Mouse (Mus musculus) heart, embryonic 16.5 days (tissue): ENCODE data around the gene Ccdc167. TPM values are rescaled to one million over a fixed set of nuclear protein-coding genes. Genes with fewer than 3 reads are reported as not detected.

Source experiments
- ATAC-seq: fragments of 200-750 bp; cut with Nextera tagmentation; replicated peaks from 2 replicates; pipeline ENCODE4 v1.8.0; 2017; ENCODE audit warnings: moderate number of reproducible peaks; ENCODE audit not compliant: insufficient read depth, low FRiP score; ENCODE audit errors: extremely low read depth
- H3K27ac ChIP-seq: fragments of 300-500 bp; sonication (generic); 2 replicates; pipeline ENCODE4 v1.5.1; 2014; ENCODE audit warnings: mild to moderate bottlenecking, low read length, control low read depth, moderate library complexity
- H3K27me3 ChIP-seq: fragments of 300-500 bp; sonication (generic); 2 replicates; pipeline ENCODE4 v1.6.1; 2014; ENCODE audit warnings: low read length, mixed read lengths; ENCODE audit not compliant: control insufficient read depth, insufficient read depth
- H3K36me3 ChIP-seq: fragments of 300-500 bp; sonication (generic); 2 replicates; pipeline ENCODE4 v1.6.1; 2014; ENCODE audit not compliant: control insufficient read depth, insufficient read depth
- H3K4me1 ChIP-seq: fragments of 300-500 bp; sonication (generic); 2 replicates; pipeline ENCODE4 v1.6.1; 2014; ENCODE audit warnings: low read length, mixed read lengths; ENCODE audit not compliant: control insufficient read depth, insufficient read depth
- H3K4me2 ChIP-seq: fragments of 300-500 bp; sonication (generic); 2 replicates; pipeline ENCODE4 v1.6.1; 2014; ENCODE audit warnings: low read depth, mild to moderate bottlenecking, control low read depth, low read length
- H3K4me3 ChIP-seq: fragments of 300-500 bp; sonication (generic); 2 replicates; pipeline ENCODE4 v1.5.1; 2014; ENCODE audit warnings: mild to moderate bottlenecking, control low read depth, low read length
- H3K9ac ChIP-seq: fragments of 300-500 bp; sonication (generic); 2 replicates; pipeline ENCODE4 v1.6.1; 2014; ENCODE audit warnings: low read length, control low read depth
- H3K9me3 ChIP-seq: fragments of 300-500 bp; sonication (generic); replicated peaks from 2 replicates; pipeline ENCODE4 v1.6.1; 2016; ENCODE audit warnings: low read length; ENCODE audit not compliant: control insufficient read depth
- WGBS: fragments of 180-500 bp; shearing (Covaris S2); extraction: QIAGEN DNeasy Blood & Tissue Kit; methylation state at CpG from one replicate; pipeline ENCODE4 v1.1.7; 2014; 5-methylcytosine and 5-hydroxymethylcytosine counted together
- polyA plus RNA-seq: library from polyadenylated mRNA; unstranded; fragments of >200 nt; fragmentation: Nextera tagmentation; extraction: Ambion mirVana; gene quantifications from 2 replicates; pipeline ENCODE4 v1.2.1, GENCODE M21; 2015

The Ccdc167 gene
- polyA plus RNA-seq, 1 experiment from 2014 or later: 12.5 TPM

DNA sequence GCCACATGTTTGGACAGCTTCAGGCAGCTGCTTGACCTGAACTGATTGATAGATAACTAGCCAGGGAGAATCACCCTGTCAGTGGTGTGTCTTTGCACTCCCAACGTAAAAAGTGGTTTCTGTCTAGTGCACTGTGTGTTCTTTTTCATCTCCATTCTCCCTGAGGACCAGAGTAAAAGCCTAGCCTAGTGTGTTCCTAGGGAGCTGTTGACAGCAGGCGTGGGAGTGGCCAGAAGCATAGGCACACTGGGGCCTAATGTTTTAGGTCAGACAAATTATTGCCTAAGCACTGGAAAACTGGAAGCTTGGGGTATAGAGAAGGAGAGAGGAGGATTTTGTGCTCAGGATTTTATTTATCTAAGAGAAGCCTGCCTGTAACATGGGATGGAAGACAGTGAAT is 33.7 kb downstream of the Ccdc167 start:
- no peak overlapping the region for H3K4me2 ChIP-seq
- H3K4me3 ChIP-seq: no peak overlapping the region
- no peaks in the 10 kb centered on the region for H3K9me3 ChIP-seq
- 51% methylated on average over 2 of the region's 2 CpGs for WGBS
- no peak overlapping the region for H3K9ac ChIP-seq
- peaks cover 11% of the 10 kb centered on the region for H3K4me1 ChIP-seq
- no peak overlapping the region; the same call in 1 of the 2 replicates for H3K27ac ChIP-seq
- no peaks in the 10 kb centered on the region for H3K27me3 ChIP-seq
- peaks cover 31% of the 10 kb centered on the region for H3K36me3 ChIP-seq
- ATAC-seq: no peak

DNA sequence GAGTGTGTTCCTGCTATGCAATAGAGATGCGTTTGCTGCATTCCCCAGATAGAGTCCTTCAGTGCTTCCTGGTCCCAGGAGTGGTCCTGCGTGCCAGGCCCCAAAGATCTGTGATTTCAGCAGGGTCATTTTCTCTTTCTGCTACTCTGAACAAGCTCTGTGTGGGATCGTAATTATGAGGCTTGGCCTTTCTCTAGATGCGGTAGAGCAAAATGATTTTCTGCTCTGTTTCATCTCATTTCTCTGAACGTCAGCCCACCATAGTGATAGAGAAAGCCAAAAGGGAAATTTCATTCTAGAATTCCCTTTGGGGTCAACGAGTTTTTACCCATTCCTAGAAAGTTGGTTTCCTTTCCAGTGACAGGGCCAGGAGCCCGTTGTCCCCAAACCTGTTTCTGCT is 34.6 kb downstream of the Ccdc167 start:
- Histone ChIP-seq H3K4me1 (peaks cover 4% of the 10 kb centered on the region), H3K4me2 (no peak overlapping the region), H3K9me3 (no peaks in the 10 kb centered on the region), H3K36me3 (peaks cover 34% of the 10 kb centered on the region), H3K27ac (no peak overlapping the region), H3K4me3 (no peak overlapping the region), H3K9ac (no peak overlapping the region), H3K27me3 (no peaks in the 10 kb centered on the region)
- WGBS: 88% methylated on average over 7 of the region's 7 CpGs
- no peak for ATAC-seq

DNA sequence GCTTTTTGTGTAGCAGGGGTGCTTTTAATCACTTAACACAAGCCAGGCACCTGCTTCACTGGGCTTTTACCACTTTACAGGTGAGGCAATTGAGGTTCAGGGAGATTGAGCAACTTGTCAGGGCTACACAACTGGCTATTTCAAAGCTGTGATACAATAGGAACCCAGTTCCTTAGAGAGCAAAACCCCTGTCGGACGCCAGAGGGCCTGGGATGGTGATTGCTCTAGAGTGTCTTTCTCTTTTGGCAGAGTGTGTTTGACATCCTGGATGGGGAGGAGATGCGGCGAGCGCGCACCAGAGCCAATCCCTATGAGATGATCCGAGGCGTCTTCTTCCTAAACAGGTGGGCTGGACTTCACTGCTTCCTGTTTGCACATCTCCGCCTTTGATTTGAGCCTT is 35.2 kb downstream of the Ccdc167 start:
- Histone ChIP-seq H3K27me3 (no peaks in the 10 kb centered on the region), H3K9me3 (no peaks in the 10 kb centered on the region), H3K27ac (no peak overlapping the region), H3K4me3 (no peak overlapping the region), H3K4me2 (no peak overlapping the region), H3K36me3 (peaks cover 39% of the 10 kb centered on the region), H3K9ac (no peak overlapping the region), H3K4me1 (peaks cover 3% of the 10 kb centered on the region)
- no peak for ATAC-seq
- WGBS: 90% methylated on average over 9 of the region's 9 CpGs

DNA sequence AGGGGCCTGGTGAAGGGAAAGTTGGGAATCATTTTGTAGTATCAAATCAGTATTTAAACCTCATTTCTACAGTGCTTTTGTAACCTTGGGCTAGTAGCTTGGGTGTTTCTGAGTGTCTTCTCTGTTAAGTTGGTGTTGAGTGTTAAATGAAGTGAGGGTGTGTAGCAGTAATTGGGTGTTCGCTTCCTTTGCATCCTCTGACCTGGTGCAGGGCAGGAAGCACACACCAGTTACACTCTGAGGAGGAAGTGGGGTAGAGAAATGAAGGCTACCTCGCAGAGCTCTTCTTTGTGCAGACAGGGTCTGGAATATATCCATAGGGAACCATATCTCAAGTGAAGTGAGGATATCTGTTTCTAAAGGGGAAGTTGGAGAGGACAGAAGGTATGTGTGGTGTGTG is 35.9 kb downstream of the Ccdc167 start:
- no peaks in the 10 kb centered on the region for H3K9me3 ChIP-seq
- H3K9ac ChIP-seq: no peak overlapping the region
- H3K4me3 ChIP-seq: no peak overlapping the region
- 47% methylated on average over 2 of the region's 2 CpGs for WGBS
- no peak overlapping the region for H3K4me2 ChIP-seq
- ATAC-seq: no peak
- H3K36me3 ChIP-seq: peaks cover 43% of the 10 kb centered on the region
- H3K27ac ChIP-seq: no peak overlapping the region
- no peaks in the 10 kb centered on the region for H3K27me3 ChIP-seq
- H3K4me1 ChIP-seq: peaks cover 3% of the 10 kb centered on the region

- H3K4me1 ChIP-seq: peaks cover 3% of the 10 kb centered on the region
- no peaks in the 10 kb centered on the region for H3K27me3 ChIP-seq
- no peak overlapping the region for H3K4me2 ChIP-seq
- H3K9ac ChIP-seq: no peak overlapping the region
- no peak overlapping the region for H3K27ac ChIP-seq
- no peaks in the 10 kb centered on the region for H3K9me3 ChIP-seq
- WGBS: 69% methylated on average over 2 of the region's 2 CpGs
- no peak for ATAC-seq
- H3K4me3 ChIP-seq: no peak overlapping the region
- peaks cover 43% of the 10 kb centered on the region for H3K36me3 ChIP-seq
Measured at GRCm38 (mm10) chr17:29680174-29680573, 36.7 kb downstream of the Ccdc167 start.

GRCm38 (mm10) chr17:29679038-29679767 is 37.6 kb downstream of the Ccdc167 start:
- 80% methylated on average over 6 of the region's 6 CpGs for WGBS
- no peak for ATAC-seq
- no peak overlapping the region for H3K4me2 ChIP-seq
- no peak overlapping the region for H3K4me3 ChIP-seq
- H3K27ac ChIP-seq: no peak overlapping the region
- no peak overlapping the region for H3K9ac ChIP-seq
- no peaks in the 10 kb centered on the region for H3K27me3 ChIP-seq
- H3K9me3 ChIP-seq: no peaks in the 10 kb centered on the region
- peaks cover 50% of the 10 kb centered on the region for H3K36me3 ChIP-seq
- H3K4me1 ChIP-seq: peaks cover 3% of the 10 kb centered on the region

GRCm38 (mm10) chr17:29678526-29678925 is 38.3 kb downstream of the Ccdc167 start:
- H3K27ac ChIP-seq: no peak overlapping the region
- H3K36me3 ChIP-seq: peaks cover 53% of the 10 kb centered on the region
- H3K9ac ChIP-seq: no peak overlapping the region
- no peak for ATAC-seq
- H3K27me3 ChIP-seq: no peaks in the 10 kb centered on the region
- H3K9me3 ChIP-seq: no peaks in the 10 kb centered on the region
- no peak overlapping the region for H3K4me2 ChIP-seq
- no peak overlapping the region for H3K4me3 ChIP-seq
- 82% methylated on average over 8 of the region's 8 CpGs for WGBS
- peaks cover 3% of the 10 kb centered on the region for H3K4me1 ChIP-seq

GRCm38 (mm10) chr17:29673325-29673724 is 43.5 kb downstream of the Ccdc167 start:
- H3K4me2 ChIP-seq: no peak overlapping the region
- no peak overlapping the region for H3K9ac ChIP-seq
- 90% methylated on average over 4 of the region's 4 CpGs for WGBS
- H3K4me3 ChIP-seq: no peak overlapping the region
- no peaks in the 10 kb centered on the region for H3K9me3 ChIP-seq
- no peak overlapping the region for H3K27ac ChIP-seq
- H3K27me3 ChIP-seq: no peaks in the 10 kb centered on the region
- H3K36me3 ChIP-seq: peaks cover 42% of the 10 kb centered on the region
- no peak for ATAC-seq
- no peaks in the 10 kb centered on the region for H3K4me1 ChIP-seq

DNA sequence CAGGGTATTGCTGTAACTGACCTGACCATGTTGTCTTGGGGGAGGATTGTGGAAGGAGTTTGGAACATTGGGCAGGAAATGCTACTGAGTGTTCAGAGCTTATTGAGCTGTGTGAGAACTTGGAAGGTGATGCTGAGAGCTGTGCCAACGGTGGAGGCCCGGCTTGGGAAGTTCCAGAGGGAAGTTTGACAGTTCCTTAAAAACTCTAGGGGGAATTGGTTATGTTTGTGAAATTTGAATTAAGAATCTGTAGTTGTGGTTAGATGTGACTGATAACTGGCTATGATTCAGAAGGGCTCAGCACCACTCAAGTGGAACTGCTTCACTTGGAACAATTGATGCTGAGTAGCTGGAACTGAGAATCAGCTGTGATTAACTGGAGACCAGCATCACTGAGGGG is 45.8 kb downstream of the Ccdc167 start:
- WGBS: 77% methylated on average over 2 of the region's 2 CpGs
- Histone ChIP-seq H3K9ac (no peak overlapping the region), H3K4me3 (no peak overlapping the region), H3K36me3 (peaks cover 25% of the 10 kb centered on the region), H3K9me3 (no peaks in the 10 kb centered on the region), H3K4me1 (no peaks in the 10 kb centered on the region), H3K27me3 (no peaks in the 10 kb centered on the region), H3K4me2 (no peak overlapping the region), H3K27ac (no peak overlapping the region)
- ATAC-seq: no peak
